Mouse (Mus musculus): ENCODE data around the gene Gabpa. TPM values are rescaled to one million over a fixed set of nuclear protein-coding genes. Genes with fewer than 3 reads are reported as not detected.

Gene Gabpa
- polyA plus RNA-seq, 1 experiment from 2014 or later, result 15.2 TPM

DNA sequence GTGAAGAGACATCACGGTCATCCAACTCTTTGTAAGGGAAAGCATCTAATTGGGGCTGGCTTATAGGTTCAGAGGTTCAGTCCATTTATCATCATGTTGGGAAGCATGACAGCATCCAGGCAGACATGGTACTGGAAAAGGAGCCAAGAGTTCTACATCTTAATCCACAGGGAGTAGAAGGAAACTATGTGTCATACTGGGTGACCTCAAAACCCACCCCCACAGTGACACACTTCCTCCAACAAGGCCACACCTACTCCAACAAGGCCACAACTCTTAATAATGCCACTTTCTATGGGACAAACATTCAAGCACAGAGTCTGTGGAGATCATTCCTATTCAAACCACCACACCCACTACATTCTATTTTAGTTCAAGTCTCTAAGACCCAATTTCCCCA lies 24.5 kb upstream of the Gabpa start:
- no peak for ATAC-seq (ENCODE audit: insufficient read depth)
- Histone ChIP-seq H3K27ac (replicated peaks) (no peak overlapping the region), H3K4me3 (replicated peaks) (no peak overlapping the region), H3K9me3 (replicated peaks) (no peaks in the 10 kb centered on the region), H3K36me3 (replicated peaks) (no peaks in the 10 kb centered on the region), H3K4me1 (replicated peaks) (no peaks in the 10 kb centered on the region), H3K4me2 (no peak overlapping the region), H3K27me3 (no peaks in the 10 kb centered on the region), H3K9ac (no peak overlapping the region)
- WGBS (ENCODE audit: insufficient replicate concordance), result 63% methylated on average over 1 of the region's 1 CpGs

DNA sequence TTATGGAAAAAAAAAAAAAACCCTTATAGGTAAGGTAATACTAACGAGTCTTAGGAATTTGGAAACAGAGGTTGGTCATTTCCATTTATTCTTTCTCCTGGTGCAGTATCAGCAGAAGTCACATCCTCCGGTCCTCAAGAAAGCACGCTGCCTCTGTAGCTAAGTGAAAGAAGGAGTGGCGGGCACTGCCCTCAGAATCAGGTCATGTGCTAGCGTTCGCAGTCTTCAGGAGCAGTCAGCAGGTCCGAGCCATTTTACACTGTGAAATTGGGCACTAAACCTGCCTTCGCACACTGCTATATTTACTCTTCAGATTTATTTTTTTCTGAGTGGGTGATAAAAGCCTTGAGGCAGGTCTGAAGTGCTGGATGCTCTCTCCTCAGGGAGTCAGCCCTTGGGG lies 20.9 kb upstream of the Gabpa start:
- Histone ChIP-seq H3K27me3 (no peaks in the 10 kb centered on the region), H3K9ac (no peak overlapping the region), H3K36me3 (replicated peaks) (no peaks in the 10 kb centered on the region), H3K4me1 (replicated peaks) (no peaks in the 10 kb centered on the region), H3K27ac (replicated peaks) (no peak overlapping the region), H3K4me3 (replicated peaks) (no peak overlapping the region), H3K4me2 (0 out of 2 replicates have a peak overlapping the region, but pooled peaks have one; percentile 14), H3K9me3 (replicated peaks) (no peaks in the 10 kb centered on the region)
- no peak for ATAC-seq (ENCODE audit: insufficient read depth)
- 48% methylated on average over 8 of the region's 8 CpGs for WGBS (ENCODE audit: insufficient replicate concordance)

DNA sequence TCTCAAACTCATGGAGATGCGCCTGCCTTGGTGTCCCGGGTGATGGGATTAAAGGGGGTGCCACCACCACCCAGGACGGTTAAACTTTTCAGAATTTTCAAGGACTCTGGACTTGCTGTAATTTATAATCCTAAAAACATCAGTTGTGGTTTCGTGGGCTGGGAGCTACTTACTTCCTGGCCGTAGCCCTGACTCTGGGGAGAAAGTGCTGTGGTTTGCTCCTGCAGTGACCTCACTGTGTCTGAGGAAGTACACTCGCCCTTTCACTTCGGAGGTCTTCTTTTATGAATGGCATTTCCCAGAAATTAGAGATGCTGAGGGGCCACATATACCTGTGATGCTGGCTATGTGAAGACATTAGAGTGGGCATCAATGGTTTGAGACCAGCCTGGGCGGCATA lies 20.2 kb upstream of the Gabpa start:
- Histone ChIP-seq H3K27me3 (no peaks in the 10 kb centered on the region), H3K36me3 (replicated peaks) (no peaks in the 10 kb centered on the region), H3K4me2 (peak overlapping the region; percentile 14; the same call in 1 of the 2 replicates), H3K4me1 (replicated peaks) (no peaks in the 10 kb centered on the region), H3K9ac (no peak overlapping the region), H3K27ac (replicated peaks) (no peak overlapping the region), H3K4me3 (replicated peaks) (no peak overlapping the region), H3K9me3 (replicated peaks) (no peaks in the 10 kb centered on the region)
- ATAC-seq (ENCODE audit: insufficient read depth), result no peak
- 23% methylated on average over 8 of the region's 8 CpGs for WGBS (ENCODE audit: insufficient replicate concordance)

DNA sequence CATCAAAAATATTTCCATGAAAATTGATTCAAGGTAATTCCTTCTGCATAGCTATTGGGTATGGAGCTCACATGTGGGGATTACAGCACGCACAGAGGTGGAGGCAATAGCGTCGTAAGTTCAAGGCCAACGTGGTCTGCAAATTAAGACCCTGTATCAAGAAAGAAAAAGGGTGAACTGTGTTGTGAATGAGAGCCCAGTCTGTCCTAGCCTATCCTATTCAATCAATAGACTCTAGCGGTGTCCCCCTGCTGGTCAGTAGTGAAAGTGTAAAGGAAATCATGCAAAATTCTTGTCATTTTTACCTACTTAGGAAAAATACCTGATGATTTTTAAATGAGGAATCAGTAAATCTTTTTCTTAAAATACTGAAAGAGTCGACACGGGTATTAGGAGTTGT lies 17.3 kb upstream of the Gabpa start:
- Histone ChIP-seq H3K27me3 (no peaks in the 10 kb centered on the region), H3K4me2 (no peak overlapping the region), H3K9ac (no peak overlapping the region), H3K4me3 (replicated peaks) (no peak overlapping the region), H3K36me3 (replicated peaks) (no peaks in the 10 kb centered on the region), H3K9me3 (replicated peaks) (no peaks in the 10 kb centered on the region), H3K4me1 (replicated peaks) (no peaks in the 10 kb centered on the region), H3K27ac (replicated peaks) (no peak overlapping the region)
- 30% methylated on average over 7 of the region's 7 CpGs for WGBS (ENCODE audit: insufficient replicate concordance)
- ATAC-seq (ENCODE audit: insufficient read depth), result no peak

DNA sequence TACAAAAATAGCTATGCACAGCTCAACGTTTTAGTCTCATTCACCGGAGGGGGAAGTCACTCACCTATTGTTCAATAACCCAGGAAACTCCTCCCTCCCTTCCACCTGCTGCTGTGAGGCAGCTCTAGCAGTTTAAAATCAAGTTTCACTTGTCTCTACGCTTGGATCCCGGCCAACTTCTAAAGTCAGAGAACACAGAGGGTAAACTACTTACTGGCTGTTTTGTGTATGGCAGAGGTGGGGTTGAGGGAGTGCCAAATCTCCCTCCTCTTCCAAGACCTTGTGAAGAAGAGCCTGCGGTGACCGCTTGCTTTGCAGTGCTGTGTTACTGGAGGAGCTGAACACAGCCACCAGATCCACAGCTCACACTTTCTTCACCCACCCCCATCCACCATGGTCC lies 9.7 kb upstream of the Gabpa start:
- Histone ChIP-seq H3K9me3 (replicated peaks) (no peaks in the 10 kb centered on the region), H3K4me3 (replicated peaks) (no peak overlapping the region), H3K27ac (replicated peaks) (no peak overlapping the region), H3K4me1 (replicated peaks) (no peaks in the 10 kb centered on the region), H3K9ac (no peak overlapping the region), H3K36me3 (replicated peaks) (peaks cover 63% of the 10 kb centered on the region), H3K4me2 (no peak overlapping the region), H3K27me3 (no peaks in the 10 kb centered on the region)
- WGBS (ENCODE audit: insufficient replicate concordance), result 71% methylated on average over 6 of the region's 6 CpGs
- no peak for ATAC-seq (ENCODE audit: insufficient read depth)

DNA sequence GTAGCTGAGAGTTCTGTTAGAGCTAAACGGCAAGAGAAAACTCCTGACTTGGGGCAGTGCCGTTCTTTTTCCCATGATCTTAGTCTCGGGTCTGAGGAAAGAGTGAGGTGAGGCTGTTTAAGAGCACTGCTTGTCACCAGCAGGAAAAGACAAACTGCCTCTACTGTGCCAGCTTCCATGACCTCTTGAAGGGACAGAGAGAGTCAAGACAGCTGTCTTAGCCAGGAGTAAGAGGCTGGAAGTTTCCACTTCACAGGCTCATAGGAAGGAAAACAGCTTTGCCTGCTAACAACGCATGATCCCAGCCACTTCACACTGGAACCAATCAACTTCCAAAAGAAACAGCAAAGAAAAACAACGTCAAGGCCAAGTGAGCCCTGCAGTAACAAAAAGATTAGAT lies 3.0 kb upstream of the Gabpa start:
- Histone ChIP-seq H3K9me3 (replicated peaks) (no peaks in the 10 kb centered on the region), H3K36me3 (replicated peaks) (peaks cover 57% of the 10 kb centered on the region), H3K9ac (no peak overlapping the region), H3K27ac (replicated peaks) (no peak overlapping the region), H3K4me2 (no peak overlapping the region), H3K4me1 (replicated peaks) (peaks cover 17% of the 10 kb centered on the region), H3K4me3 (replicated peaks) (no peak overlapping the region), H3K27me3 (no peaks in the 10 kb centered on the region)
- ATAC-seq (ENCODE audit: insufficient read depth), result no peak
- 75% methylated on average over 5 of the region's 5 CpGs for WGBS (ENCODE audit: insufficient replicate concordance)

DNA sequence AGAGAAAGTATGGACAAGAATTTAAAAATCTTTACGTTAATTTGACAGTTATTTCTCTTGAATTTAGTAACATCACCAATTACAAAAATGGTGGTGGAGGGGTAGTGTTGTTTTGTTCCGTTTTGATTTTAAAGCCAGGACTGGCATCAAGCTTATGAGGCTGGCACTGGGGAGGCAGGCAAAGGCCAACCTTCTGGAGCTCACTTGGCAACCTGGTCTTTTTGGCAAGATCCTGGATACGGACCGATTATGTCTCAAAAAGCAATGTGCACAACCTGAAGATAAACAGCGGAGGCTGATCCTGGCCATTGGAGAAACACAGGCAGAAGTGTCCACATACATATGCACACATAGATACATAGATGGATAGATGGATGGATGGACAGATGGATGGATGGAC lies 2.0 kb upstream of the Gabpa start:
- Histone ChIP-seq H3K4me1 (replicated peaks) (peaks cover 23% of the 10 kb centered on the region), H3K4me3 (replicated peaks) (no peak overlapping the region), H3K9me3 (replicated peaks) (no peaks in the 10 kb centered on the region), H3K36me3 (replicated peaks) (peaks cover 47% of the 10 kb centered on the region), H3K27ac (replicated peaks) (no peak overlapping the region), H3K27me3 (no peaks in the 10 kb centered on the region), H3K4me2 (no peak overlapping the region), H3K9ac (no peak overlapping the region)
- no peak for ATAC-seq (ENCODE audit: insufficient read depth)
- WGBS (ENCODE audit: insufficient replicate concordance), result 88% methylated on average over 5 of the region's 5 CpGs

DNA sequence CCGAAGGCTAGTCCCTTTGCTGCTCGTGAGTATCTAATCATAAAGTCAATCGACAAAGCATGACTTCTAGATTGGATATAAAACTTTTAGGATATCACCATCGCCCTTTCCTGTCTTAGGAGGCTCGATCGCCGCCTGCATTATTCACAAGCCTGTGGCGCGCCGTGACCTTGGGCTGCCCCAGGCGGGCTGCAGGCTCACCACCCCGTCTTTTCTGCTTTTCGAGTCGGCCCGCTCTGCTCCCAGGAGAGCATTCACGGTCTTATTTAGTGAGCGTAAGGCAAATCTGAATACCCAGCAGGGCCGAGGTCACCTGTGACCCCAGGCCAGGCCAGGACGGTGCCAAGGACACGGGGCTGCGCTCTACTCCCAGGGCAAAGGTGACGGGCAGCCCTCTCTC lies 381 bp upstream of the Gabpa start:
- ATAC-seq (ENCODE audit: insufficient read depth), result peak; percentile 16; the same call in 1 of the 2 replicates
- under 1% methylated on average over 22 of the region's 22 CpGs for WGBS (ENCODE audit: insufficient replicate concordance)
- H3K27ac ChIP-seq (replicated peaks), result peak overlapping the region; percentile 94
- peak overlapping the region; percentile 97 for H3K4me3 ChIP-seq (replicated peaks)
- H3K9ac ChIP-seq, result peak overlapping the region; percentile 94
- H3K4me2 ChIP-seq, result peak overlapping the region; percentile 73
- H3K36me3 ChIP-seq (replicated peaks), result peaks cover 43% of the 10 kb centered on the region
- no peaks in the 10 kb centered on the region for H3K9me3 ChIP-seq (replicated peaks)
- H3K27me3 ChIP-seq, result no peaks in the 10 kb centered on the region
- peaks cover 23% of the 10 kb centered on the region for H3K4me1 ChIP-seq (replicated peaks)

DNA sequence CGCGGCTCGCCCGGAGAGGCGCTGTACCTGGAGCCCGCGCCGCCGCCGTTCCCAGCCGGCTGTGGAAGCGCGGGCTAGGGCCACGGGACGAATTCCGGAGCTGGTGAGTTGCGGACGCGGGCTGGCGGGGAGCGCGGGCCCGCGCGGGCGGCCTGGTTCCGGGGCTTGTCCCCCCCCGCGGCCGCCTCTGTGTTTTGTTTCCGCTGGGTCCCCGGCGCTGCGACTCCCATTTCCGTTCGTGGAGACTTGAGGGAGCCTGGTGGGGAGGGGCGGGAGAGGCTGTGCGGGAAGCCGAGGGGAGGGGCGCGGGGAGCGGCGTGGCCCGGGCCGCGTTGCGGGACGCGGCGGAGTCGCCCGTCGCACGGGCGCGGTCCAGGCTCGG lies 707 bp downstream of the Gabpa start, which contains the start of gene Atp5j:
Atp5j (minus strand) TSS at position 185 of the 382 bp plus-strand sequence.
- peak within 1 kb of the TSS; percentile 94 for H3K27ac ChIP-seq (replicated peaks)
- H3K4me3 ChIP-seq (replicated peaks), result peak within 1 kb of the TSS; percentile 97
- peak; percentile 35 for ATAC-seq (ENCODE audit: insufficient read depth)
- peaks cover 38% of the 10 kb centered on the region for H3K36me3 ChIP-seq (replicated peaks)
- H3K9ac ChIP-seq, result peak within 1 kb of the TSS; percentile 94
- H3K9me3 ChIP-seq (replicated peaks), result no peaks in the 10 kb centered on the region
- H3K4me2 ChIP-seq, result peak within 1 kb of the TSS; percentile 73
- peaks cover 23% of the 10 kb centered on the region for H3K4me1 ChIP-seq (replicated peaks)
- no peaks in the 10 kb centered on the region for H3K27me3 ChIP-seq
- WGBS (ENCODE audit: insufficient replicate concordance), result under 1% methylated on average over 55 of the region's 57 CpGs

DNA sequence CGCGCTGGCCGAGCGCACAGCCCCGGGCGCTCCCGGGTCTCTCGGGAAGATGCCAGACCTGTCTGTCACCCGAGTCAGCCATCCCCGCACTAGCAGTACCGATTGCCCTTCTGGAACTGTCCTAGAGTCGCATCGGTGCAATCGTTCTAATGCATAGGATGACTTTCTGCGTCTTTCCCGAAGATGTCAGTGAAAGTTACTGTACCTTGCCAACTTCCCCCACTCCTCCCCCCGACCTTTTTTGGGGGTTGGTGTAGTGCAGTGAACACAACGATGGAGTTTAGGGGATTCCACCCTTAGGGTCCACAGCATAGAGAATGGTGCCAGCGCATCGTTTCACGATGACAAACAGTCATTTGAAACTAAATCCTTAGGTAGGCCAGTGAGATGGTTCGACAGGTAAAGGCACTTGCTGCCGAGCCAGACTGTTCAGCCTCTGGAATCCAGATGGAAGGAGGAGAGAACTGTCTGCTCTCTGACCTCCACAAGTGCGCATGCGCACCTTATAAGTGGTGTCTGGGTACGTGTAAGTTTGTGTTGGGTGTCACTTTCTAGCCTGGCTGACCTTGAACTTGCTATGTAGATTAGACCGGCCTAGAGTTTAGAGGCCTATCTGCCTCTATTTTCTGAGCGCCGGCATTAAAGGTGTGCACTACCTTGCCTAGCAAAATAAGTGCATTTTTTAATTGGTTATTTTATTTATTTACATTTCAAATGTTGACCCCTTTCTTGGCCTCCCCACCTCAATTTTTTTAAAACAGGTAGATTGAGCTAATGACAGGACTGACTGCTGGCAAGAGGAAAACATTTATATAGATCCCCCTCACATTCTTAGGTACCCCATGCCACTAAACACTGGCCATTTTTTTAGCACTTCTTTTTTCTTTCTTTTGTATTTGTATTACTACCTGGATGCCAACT lies 1.4 kb downstream of the Gabpa start:
- H3K27ac ChIP-seq (replicated peaks), result peak overlapping the region; percentile 94
- 5% methylated on average over 26 of the region's 29 CpGs for WGBS (ENCODE audit: insufficient replicate concordance)

DNA sequence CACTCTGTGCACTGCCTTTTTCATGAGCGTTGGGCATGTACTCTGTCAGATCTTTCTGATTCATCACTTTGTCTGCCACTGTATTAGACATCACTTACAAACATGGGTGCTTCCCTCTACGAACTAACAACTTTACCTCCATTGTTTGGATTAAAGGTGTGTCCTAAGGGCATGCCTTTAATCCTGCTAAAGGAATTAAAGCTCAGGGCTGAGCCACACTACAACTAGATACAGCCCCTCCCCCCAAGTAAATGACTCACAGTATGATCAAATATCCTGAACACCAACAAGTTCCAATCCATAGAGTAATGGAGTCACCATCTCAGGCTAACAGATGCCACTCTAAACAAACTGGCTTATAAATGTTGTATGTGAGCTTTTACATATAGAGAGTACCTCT lies 3.9 kb downstream of the Gabpa start:
- H3K9me3 ChIP-seq (replicated peaks), result no peaks in the 10 kb centered on the region
- no peak overlapping the region for H3K27ac ChIP-seq (replicated peaks)
- H3K9ac ChIP-seq, result no peak overlapping the region
- WGBS (ENCODE audit: insufficient replicate concordance), result 68% methylated on average over 2 of the region's 2 CpGs
- H3K4me1 ChIP-seq (replicated peaks), result peaks cover 21% of the 10 kb centered on the region
- H3K27me3 ChIP-seq, result no peaks in the 10 kb centered on the region
- peaks cover 29% of the 10 kb centered on the region for H3K36me3 ChIP-seq (replicated peaks)
- H3K4me2 ChIP-seq, result no peak overlapping the region
- no peak overlapping the region for H3K4me3 ChIP-seq (replicated peaks)
- no peak for ATAC-seq (ENCODE audit: insufficient read depth)

More for the DNA sequence above, 1.4 kb downstream of the Gabpa start:
- Histone ChIP-seq H3K9ac (peak overlapping the region; percentile 94), H3K9me3 (replicated peaks) (no peaks in the 10 kb centered on the region), H3K4me3 (replicated peaks) (peak overlapping the region; percentile 97), H3K4me2 (peak overlapping the region; percentile 73), H3K27me3 (no peaks in the 10 kb centered on the region), H3K36me3 (replicated peaks) (peaks cover 34% of the 10 kb centered on the region), H3K4me1 (replicated peaks) (peaks cover 23% of the 10 kb centered on the region)
- ATAC-seq (ENCODE audit: insufficient read depth), result no peak
